Mouse (Mus musculus): ENCODE data around the gene Fgd2. TPM values are rescaled to one million over a fixed set of nuclear protein-coding genes. Genes with fewer than 3 reads are reported as not detected.
"Not testable (repeated sequence)": the region's sequence is repeated elsewhere in the genome, so short reads cannot be mapped to it uniquely, and the experiment has no call there.

The Fgd2 gene
- total RNA-seq, 2 experiments from 2014 or later: 3.5 to 4.5 TPM

- DNase-seq: no peak
- intact Hi-C loops (cut with DNase I): no loop called here
Observed at GRCm38 (mm10) chr17:29356882-29357281, 3.8 kb upstream of the Fgd2 start.

- DNase-seq: no peak
- intact Hi-C loops (cut with DNase I): no loop called here
Observed at GRCm38 (mm10) chr17:29358928-29359327, 1.8 kb upstream of the Fgd2 start.

GRCm38 (mm10) chr17:29361982-29362691 is 1.4 kb downstream of the Fgd2 start:
- intact Hi-C loops (cut with DNase I): no loop called here
- DNase-seq: no peak

- intact Hi-C loops (cut with DNase I): no loop called here
- no peak for DNase-seq
Observed at GRCm38 (mm10) chr17:29363109-29363508, 2.4 kb downstream of the Fgd2 start.

- DNase-seq: no peak
Observed at GRCm38 (mm10) chr17:29365105-29365621, 4.4 kb downstream of the Fgd2 start.

GRCm38 (mm10) chr17:29368726-29369125 is 8.0 kb downstream of the Fgd2 start:
- no peak for DNase-seq
- intact Hi-C loops (cut with DNase I): no loop called here

More at GRCm38 (mm10) chr17:29365105-29365621, 4.4 kb downstream of the Fgd2 start:
- intact Hi-C loops (cut with DNase I): no loop called here

GRCm38 (mm10) chr17:29370984-29371723 is 10.4 kb downstream of the Fgd2 start:
- intact Hi-C loops (cut with DNase I): loop anchor here (1.0 to 2.0 kb wide), 5 partner anchors 32 to 194 kb away; partner anchors contain the start of gene BC004004
- peak; percentile 92 to 95 for DNase-seq

GRCm38 (mm10) chr17:29375871-29376270 is 15.2 kb downstream of the Fgd2 start:
- DNase-seq: no peak
- intact Hi-C loops (cut with DNase I): no loop called here

GRCm38 (mm10) chr17:29378056-29378455 is 17.3 kb downstream of the Fgd2 start:
- intact Hi-C loops (cut with DNase I): no loop called here
- no peak for DNase-seq

GRCm38 (mm10) chr17:29380241-29380640 is 19.5 kb downstream of the Fgd2 start:
- DNase-seq: no peak
- intact Hi-C loops (cut with DNase I): no loop called here

- DNase-seq: peak; percentile 74 to 80
- intact Hi-C loops (cut with DNase I): loop anchor here (1.0 kb wide), 1 partner anchor 133 kb away; no protein-coding TSS in a partner anchor
Observed at GRCm38 (mm10) chr17:29381472-29381871, 20.8 kb downstream of the Fgd2 start.

- intact Hi-C loops (cut with DNase I): no loop called here
- no peak for DNase-seq
Observed at GRCm38 (mm10) chr17:29382417-29382816, 21.7 kb downstream of the Fgd2 start.

- intact Hi-C loops (cut with DNase I): no loop called here
- DNase-seq: no peak
Observed at GRCm38 (mm10) chr17:29383923-29384322, 23.2 kb downstream of the Fgd2 start.

GRCm38 (mm10) chr17:29384850-29385438 is 24.2 kb downstream of the Fgd2 start:
- peak; percentile 47 to 59 for DNase-seq
- intact Hi-C loops (cut with DNase I): no loop called here

- DNase-seq: no peak
- intact Hi-C loops (cut with DNase I): no loop called here
Observed at GRCm38 (mm10) chr17:29385746-29386145, 25.0 kb downstream of the Fgd2 start.

- DNase-seq: no peak
- intact Hi-C loops (cut with DNase I): no loop called here
Observed at GRCm38 (mm10) chr17:29388978-29389377, 28.3 kb downstream of the Fgd2 start.

GRCm38 (mm10) chr17:29391280-29391679 is 30.6 kb downstream of the Fgd2 start:
- intact Hi-C loops (cut with DNase I): no loop called here
- DNase-seq: no peak

- intact Hi-C loops (cut with DNase I): no loop called here
- DNase-seq: no peak
Observed at GRCm38 (mm10) chr17:29393335-29394089, 32.8 kb downstream of the Fgd2 start.

GRCm38 (mm10) chr17:29394106-29394760 is 33.5 kb downstream of the Fgd2 start:
- DNase-seq: no peak
- intact Hi-C loops (cut with DNase I): no loop called here

GRCm38 (mm10) chr17:29394761-29395160 is 34.0 kb downstream of the Fgd2 start:
- DNase-seq; intact Hi-C loops (cut with DNase I): not testable (repeated sequence)

All from heart, postnatal 36 days (tissue).